Mouse (Mus musculus): ENCODE measurements around the gene Dnm3.

DNA sequence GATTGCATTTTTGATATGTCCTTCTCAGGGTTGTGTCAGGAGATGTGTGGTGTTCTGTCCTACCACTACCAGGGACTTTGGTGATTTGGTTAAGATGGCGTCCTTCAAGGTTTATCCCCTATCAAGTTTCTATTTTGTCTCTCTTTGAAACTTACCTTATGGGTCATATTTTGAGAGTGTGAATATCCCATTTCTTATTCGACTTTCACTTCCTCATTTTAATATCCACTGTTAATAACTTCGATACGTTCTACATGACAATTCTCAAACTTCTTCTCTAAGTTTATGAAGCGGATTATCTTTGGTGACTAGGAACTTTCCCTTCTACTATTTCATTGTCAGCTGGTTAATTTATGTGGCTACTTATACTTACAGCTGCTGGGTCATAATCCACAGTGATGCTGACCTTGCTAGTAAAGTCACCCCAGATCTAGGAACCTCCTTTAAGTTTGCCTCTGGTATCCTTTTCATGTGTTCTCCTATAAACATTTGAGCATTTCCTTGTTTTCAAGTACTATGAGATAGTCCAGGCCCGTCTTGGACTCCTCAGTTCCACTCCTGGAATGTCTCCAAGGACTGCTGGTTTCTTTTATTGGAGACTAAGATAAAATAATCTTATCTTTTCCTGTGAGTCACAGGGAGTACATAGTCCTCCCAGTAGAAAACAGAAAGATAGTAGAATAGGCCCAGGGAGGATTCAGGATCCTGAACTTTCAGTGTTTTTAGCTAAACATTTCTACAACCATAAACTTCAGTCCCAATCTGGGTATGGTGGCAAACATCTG, 437.2 kb downstream of the Dnm3 start:
- TF ChIP-seq POLR2A (IDR thresholded peaks at IDR 0.05; ENCODE audit: borderline replicate concordance, control insufficient read depth, low read depth, low read length) (no peak), CTCF (IDR thresholded peaks at IDR 0.05; ENCODE audit: control insufficient read depth, insufficient read depth, low read length) (no peak)
